Mouse (Mus musculus): Measurements from ENCODE around the gene Gm20388. TPM values are rescaled to one million over a fixed set of nuclear protein-coding genes. Genes with fewer than 3 reads are reported as not detected.

Gene Gm20388
- polyA plus RNA-seq, 1 experiment: 49.7 TPM

DNA sequence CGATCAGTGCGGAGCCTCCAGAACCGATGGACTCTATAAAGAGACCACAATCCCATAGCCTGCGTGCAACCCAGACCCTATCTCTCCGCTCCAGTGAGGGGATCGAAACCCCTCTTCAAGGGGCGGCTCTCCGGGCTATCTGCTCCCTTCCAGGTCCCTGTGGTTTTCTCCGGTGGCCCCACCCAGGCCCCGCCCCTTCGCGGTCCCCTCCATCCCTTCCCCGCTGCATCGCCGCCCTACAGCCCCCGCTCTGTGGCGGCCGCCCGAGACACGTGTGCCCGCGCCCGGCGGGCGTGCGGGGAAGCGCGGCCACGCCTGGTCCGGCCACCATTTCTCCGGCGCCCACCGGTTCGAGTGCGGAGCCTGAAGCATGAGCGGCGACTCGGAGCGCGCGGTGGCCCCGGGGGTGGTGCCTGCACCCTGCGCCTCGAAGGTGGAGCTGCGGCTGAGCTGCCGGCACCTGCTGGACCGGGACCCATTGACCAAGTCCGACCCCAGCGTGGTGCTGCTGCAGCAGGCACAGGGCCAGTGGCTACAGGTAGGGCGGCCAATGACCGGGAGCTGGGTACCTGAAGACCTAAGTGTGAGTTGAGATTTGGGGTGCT, 3206.6 kb downstream of the Gm20388 start, which contains the start of gene Cpne7:
Gene Cpne7 (plus strand): TSS at position 248 of the 605 bp plus-strand sequence.
- H3K27ac ChIP-seq (ENCODE audit: insufficient read depth, low read depth, low read length): no peak within 1 kb of the TSS
- peak within 1 kb of the TSS; percentile 17 for H3K4me3 ChIP-seq (ENCODE audit: insufficient read depth, low read depth, low read length)
- H3K4me1 ChIP-seq (ENCODE audit: control insufficient read depth, insufficient read depth, low read length): no peaks in the 10 kb centered on the region
- 2% methylated on average over 51 of the region's 51 CpGs for WGBS
- no peaks in the 10 kb centered on the region for H3K27me3 ChIP-seq (replicated peaks; ENCODE audit: control insufficient read depth, insufficient read depth, low read length)
- no peaks in the 10 kb centered on the region for H3K36me3 ChIP-seq (ENCODE audit: control insufficient read depth, insufficient read depth, low read length)
- no peak for DNase-seq
- TF ChIP-seq POLR2A (IDR thresholded peaks at IDR 0.05; ENCODE audit: low read depth, low read length) (no peak), CTCF (conservative IDR thresholded peaks at IDR 0.05; ENCODE audit: insufficient read depth, insufficient read length, low read depth, low read length) (no peak)

DNA sequence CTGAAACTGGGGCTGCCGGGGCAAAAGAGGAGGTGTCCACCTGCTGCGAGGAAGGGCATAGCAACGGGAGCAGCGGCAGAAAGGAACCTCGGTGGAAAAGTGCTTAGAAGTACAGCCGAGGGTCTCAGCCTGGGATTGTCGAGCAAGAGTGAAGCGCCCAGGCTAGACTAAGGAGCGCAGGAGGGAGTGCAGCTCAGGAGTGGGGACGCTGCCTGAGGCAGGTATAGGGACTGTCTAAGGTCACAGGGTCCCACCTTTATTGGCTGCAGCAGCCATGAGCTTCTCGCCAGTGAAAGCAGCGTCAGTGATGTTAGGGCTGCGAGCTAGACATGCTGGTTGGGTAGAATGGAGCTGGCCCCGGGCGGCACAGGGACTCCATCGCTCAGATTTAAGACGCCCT, 3207.1 kb downstream of the Gm20388 start:
- WGBS: 5% methylated on average over 17 of the region's 17 CpGs
- no peak overlapping the region for H3K27ac ChIP-seq (ENCODE audit: insufficient read depth, low read depth, low read length)
- H3K27me3 ChIP-seq (replicated peaks; ENCODE audit: control insufficient read depth, insufficient read depth, low read length): no peaks in the 10 kb centered on the region
- DNase-seq: no peak
- H3K4me3 ChIP-seq (ENCODE audit: insufficient read depth, low read depth, low read length): peak overlapping the region; percentile 17
- no peaks in the 10 kb centered on the region for H3K4me1 ChIP-seq (ENCODE audit: control insufficient read depth, insufficient read depth, low read length)
- H3K36me3 ChIP-seq (ENCODE audit: control insufficient read depth, insufficient read depth, low read length): no peaks in the 10 kb centered on the region
- TF ChIP-seq POLR2A (IDR thresholded peaks at IDR 0.05; ENCODE audit: low read depth, low read length) (no peak), CTCF (conservative IDR thresholded peaks at IDR 0.05; ENCODE audit: insufficient read depth, insufficient read length, low read depth, low read length) (no peak)

DNA sequence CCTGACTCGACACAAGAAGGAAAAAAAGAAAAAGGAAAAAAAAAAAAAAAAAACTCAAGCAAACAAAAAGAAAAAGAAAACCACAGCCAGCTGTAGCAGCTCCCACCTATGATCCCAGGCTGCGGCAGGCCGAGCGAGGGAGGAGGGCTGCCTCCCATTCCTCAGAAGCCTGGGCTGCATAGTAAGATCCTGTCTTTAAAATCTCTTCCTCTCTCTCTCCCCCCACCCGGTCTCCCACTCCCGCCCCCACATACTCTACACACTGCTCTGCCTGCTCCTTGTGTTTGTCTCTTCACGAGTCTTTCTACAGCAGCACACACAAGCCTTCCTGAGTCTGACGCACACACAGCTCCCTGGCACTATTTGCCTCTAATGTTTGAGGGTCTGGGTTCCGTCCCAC, 3211.4 kb downstream of the Gm20388 start:
- no peak overlapping the region for H3K27ac ChIP-seq (ENCODE audit: insufficient read depth, low read depth, low read length)
- WGBS: 61% methylated on average over 9 of the region's 9 CpGs
- no peaks in the 10 kb centered on the region for H3K4me1 ChIP-seq (ENCODE audit: control insufficient read depth, insufficient read depth, low read length)
- DNase-seq: no peak
- no peaks in the 10 kb centered on the region for H3K27me3 ChIP-seq (replicated peaks; ENCODE audit: control insufficient read depth, insufficient read depth, low read length)
- TF ChIP-seq CTCF (conservative IDR thresholded peaks at IDR 0.05; ENCODE audit: insufficient read depth, insufficient read length, low read depth, low read length) (no peak), POLR2A (IDR thresholded peaks at IDR 0.05; ENCODE audit: low read depth, low read length) (no peak)
- H3K36me3 ChIP-seq (ENCODE audit: control insufficient read depth, insufficient read depth, low read length): no peaks in the 10 kb centered on the region
- no peak overlapping the region for H3K4me3 ChIP-seq (ENCODE audit: insufficient read depth, low read depth, low read length)

DNA sequence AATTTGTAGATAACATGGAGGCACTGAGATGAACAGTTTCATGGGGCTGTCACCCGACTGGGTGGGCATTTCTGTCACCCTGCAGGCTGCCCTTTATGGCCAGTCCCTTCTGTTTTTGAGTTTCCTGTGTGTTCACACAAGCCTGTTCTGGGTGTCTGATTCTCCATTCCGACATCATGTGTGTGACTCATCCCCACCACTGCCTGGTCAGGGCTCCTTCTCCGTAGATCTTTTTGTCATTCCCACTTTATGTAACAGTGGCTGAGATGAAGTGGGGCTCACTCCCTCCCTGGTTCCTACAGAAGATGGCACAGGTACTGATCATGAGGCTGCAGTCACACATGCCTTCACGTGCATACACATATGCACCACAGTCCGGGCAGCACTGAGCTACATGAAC, 3212.0 kb downstream of the Gm20388 start:
- DNase-seq: no peak
- H3K27ac ChIP-seq (ENCODE audit: insufficient read depth, low read depth, low read length): no peak overlapping the region
- no peaks in the 10 kb centered on the region for H3K27me3 ChIP-seq (replicated peaks; ENCODE audit: control insufficient read depth, insufficient read depth, low read length)
- H3K4me3 ChIP-seq (ENCODE audit: insufficient read depth, low read depth, low read length): no peak overlapping the region
- 73% methylated on average over 5 of the region's 5 CpGs for WGBS
- TF ChIP-seq POLR2A (IDR thresholded peaks at IDR 0.05; ENCODE audit: low read depth, low read length): no peak
- TF ChIP-seq CTCF (conservative IDR thresholded peaks at IDR 0.05; ENCODE audit: insufficient read depth, insufficient read length, low read depth, low read length): no peak
- no peaks in the 10 kb centered on the region for H3K36me3 ChIP-seq (ENCODE audit: control insufficient read depth, insufficient read depth, low read length)
- H3K4me1 ChIP-seq (ENCODE audit: control insufficient read depth, insufficient read depth, low read length): no peaks in the 10 kb centered on the region

DNA sequence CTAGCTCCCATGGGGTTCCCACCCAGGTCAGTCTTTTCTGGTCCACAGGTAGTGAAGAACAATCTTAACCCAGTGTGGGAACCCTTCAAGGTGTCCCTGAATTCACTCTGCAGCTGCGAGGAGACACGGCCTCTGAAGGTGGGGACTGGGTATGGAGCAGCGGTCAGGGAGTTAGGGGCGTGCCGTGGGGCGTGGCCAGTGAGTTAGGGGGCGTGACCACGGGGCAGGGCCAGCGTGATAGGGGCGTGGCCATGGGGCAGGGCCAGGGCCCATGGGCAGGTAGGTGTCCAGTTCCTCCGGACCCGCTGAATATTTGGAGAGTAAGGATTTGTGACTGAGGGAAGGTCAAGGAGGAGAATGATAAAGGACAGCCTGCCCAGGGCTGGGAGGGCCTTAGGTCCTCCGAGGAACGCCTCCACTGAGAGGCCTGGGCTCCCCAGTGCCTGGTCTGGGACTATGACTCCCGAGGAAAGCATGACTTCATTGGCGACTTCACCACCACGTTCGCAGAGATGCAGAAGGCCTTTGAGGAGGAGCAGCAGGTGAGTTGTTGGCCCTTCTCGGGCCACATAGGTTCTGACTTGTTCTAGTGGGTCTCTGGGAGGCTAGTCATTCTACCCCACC, 3215.7 kb downstream of the Gm20388 start:
- 17% methylated on average over 19 of the region's 19 CpGs for WGBS
- no peak overlapping the region for H3K27ac ChIP-seq (ENCODE audit: insufficient read depth, low read depth, low read length)
- H3K4me3 ChIP-seq (ENCODE audit: insufficient read depth, low read depth, low read length): no peak overlapping the region
- H3K4me1 ChIP-seq (ENCODE audit: control insufficient read depth, insufficient read depth, low read length): no peaks in the 10 kb centered on the region; the same call in 1 of the 2 replicates
- no peaks in the 10 kb centered on the region for H3K36me3 ChIP-seq (ENCODE audit: control insufficient read depth, insufficient read depth, low read length)
- peak; percentile 80 for DNase-seq
- no peaks in the 10 kb centered on the region for H3K27me3 ChIP-seq (replicated peaks; ENCODE audit: control insufficient read depth, insufficient read depth, low read length)
- no peak for TF ChIP-seq POLR2A (IDR thresholded peaks at IDR 0.05; ENCODE audit: low read depth, low read length)
- TF ChIP-seq CTCF (conservative IDR thresholded peaks at IDR 0.05; ENCODE audit: insufficient read depth, insufficient read length, low read depth, low read length): no peak

DNA sequence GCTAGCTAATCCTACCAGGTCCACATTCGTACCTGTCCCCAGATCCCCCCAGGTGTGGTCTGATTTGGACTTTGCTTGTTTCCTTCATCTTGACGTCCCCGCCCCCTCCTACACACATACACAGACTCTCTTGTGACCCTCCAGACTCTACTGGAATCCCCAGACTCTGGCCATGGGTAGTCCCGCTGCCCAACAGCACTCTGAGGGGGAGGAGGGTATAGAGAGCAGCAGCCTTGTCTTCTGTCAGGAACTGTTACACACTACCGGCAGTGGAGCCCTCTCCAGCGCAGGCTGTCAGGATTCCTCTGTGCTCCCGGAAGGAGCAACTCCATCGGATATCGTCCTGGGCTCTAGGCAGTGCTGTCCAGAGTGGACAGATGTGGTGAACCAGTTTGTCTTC, 3220.4 kb downstream of the Gm20388 start:
- Histone ChIP-seq H3K27me3 (replicated peaks; ENCODE audit: control insufficient read depth, insufficient read depth, low read length) (no peaks in the 10 kb centered on the region), H3K27ac (ENCODE audit: insufficient read depth, low read depth, low read length) (no peak overlapping the region), H3K4me1 (ENCODE audit: control insufficient read depth, insufficient read depth, low read length) (no peaks in the 10 kb centered on the region; the same call in 1 of the 2 replicates), H3K36me3 (ENCODE audit: control insufficient read depth, insufficient read depth, low read length) (no peaks in the 10 kb centered on the region), H3K4me3 (ENCODE audit: insufficient read depth, low read depth, low read length) (no peak overlapping the region)
- 32% methylated on average over 9 of the region's 9 CpGs for WGBS
- no peak for DNase-seq
- TF ChIP-seq CTCF (conservative IDR thresholded peaks at IDR 0.05; ENCODE audit: insufficient read depth, insufficient read length, low read depth, low read length) (no peak), POLR2A (IDR thresholded peaks at IDR 0.05; ENCODE audit: low read depth, low read length) (no peak)

DNA sequence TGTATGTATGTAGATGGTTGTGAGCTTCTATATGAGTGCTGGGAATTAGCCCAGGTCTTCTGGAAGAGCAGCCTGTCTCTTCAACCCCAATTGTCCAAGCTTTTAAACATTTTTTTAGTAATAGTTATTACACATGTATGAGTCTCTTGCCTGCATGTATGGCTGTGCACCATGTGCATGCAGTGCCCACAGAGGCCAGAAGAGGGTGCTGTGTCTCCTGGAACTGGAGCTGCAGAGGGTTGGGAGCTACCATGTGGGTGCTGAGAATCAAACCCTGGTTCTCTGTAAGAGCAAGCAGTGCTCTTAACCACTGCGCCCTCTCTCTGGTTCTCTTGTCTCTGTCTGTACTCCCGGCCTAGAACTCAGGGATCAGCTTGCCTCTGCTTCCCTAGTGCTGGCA, 3222.3 kb downstream of the Gm20388 start:
- H3K4me3 ChIP-seq (ENCODE audit: insufficient read depth, low read depth, low read length): no peak overlapping the region
- no peaks in the 10 kb centered on the region; the same call in 1 of the 2 replicates for H3K4me1 ChIP-seq (ENCODE audit: control insufficient read depth, insufficient read depth, low read length)
- H3K36me3 ChIP-seq (ENCODE audit: control insufficient read depth, insufficient read depth, low read length): no peaks in the 10 kb centered on the region
- no peak for DNase-seq
- no peaks in the 10 kb centered on the region for H3K27me3 ChIP-seq (replicated peaks; ENCODE audit: control insufficient read depth, insufficient read depth, low read length)
- 98% methylated on average over 2 of the region's 2 CpGs for WGBS
- H3K27ac ChIP-seq (ENCODE audit: insufficient read depth, low read depth, low read length): no peak overlapping the region
- TF ChIP-seq POLR2A (IDR thresholded peaks at IDR 0.05; ENCODE audit: low read depth, low read length) (no peak), CTCF (conservative IDR thresholded peaks at IDR 0.05; ENCODE audit: insufficient read depth, insufficient read length, low read depth, low read length) (0 out of 2 replicates have a peak, but pooled peaks have one; percentile 10)

All from kidney, adult 2 months (tissue).